Mouse (Mus musculus): ENCODE measurements at regions not wholly inside any gene's neighbourhood (a gene's known extent, or its start where the extent isn't known, plus 50 kb on each side); places are given as distances from the start of the nearest gene placed in this dataset.

DNA sequence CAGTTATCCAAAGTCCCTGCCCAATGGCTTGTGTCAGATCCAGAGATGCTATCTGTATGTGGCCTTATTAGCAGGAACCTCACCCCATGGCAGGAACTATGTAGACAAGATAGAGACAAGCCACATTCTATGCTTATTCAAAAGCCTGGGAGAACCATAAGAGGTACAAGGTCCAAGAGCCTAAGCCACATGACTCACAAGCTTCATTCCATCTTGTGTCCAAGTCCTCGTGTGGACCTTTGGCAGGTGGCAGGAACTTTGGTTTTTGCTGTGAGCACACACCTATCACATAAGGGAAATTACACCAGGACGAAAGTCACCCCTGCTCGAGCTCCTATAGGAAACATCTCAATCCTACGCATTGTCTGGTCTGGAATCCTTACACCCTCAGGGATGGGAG lies 122.9 kb downstream of the Dll1 start:
- ATAC-seq (ENCODE audit: low read depth), result no peak
- WGBS, result 92% methylated on average over 4 of the region's 4 CpGs

DNA sequence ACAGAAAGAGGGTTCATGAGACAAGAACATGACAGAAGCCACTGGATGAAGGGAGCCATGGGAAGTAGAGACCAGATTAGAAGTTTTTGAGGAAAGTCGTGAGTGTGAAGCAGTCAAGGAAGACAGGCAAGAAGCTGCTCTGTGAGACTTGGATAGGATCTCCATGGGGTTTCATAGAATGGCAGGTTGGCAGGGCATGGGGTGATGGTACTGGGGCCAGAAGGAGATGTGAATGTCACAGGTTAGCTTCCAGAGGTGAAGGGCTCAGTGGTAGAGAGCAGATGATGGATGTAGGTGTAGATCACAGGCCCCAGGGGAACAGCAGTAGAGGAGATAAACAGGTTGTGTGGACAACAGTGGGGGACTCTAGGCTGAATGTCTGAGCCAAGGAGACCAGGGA lies 123.4 kb downstream of the Dll1 start:
- no peak overlapping the region for H3K4me3 ChIP-seq (ENCODE audit: low read depth, low read length)
- 90% methylated on average over 1 of the region's 1 CpGs for WGBS
- H3K27me3 ChIP-seq (replicated peaks; ENCODE audit: control insufficient read depth, insufficient read depth, low read length), result no peaks in the 10 kb centered on the region
- ATAC-seq (ENCODE audit: low read depth) (no peak), DNase-seq (ENCODE audit: low spot score) (no peak)
- H3K9me3 ChIP-seq (ENCODE audit: control insufficient read depth, low read length), result no peaks in the 10 kb centered on the region
- no peak overlapping the region for H3K9ac ChIP-seq (ENCODE audit: low read depth, low read length)
- no peak overlapping the region for H3K4me2 ChIP-seq (ENCODE audit: low read depth, low read length)
- no peaks in the 10 kb centered on the region for H3K4me1 ChIP-seq (ENCODE audit: control insufficient read depth, insufficient read depth, low read length)
- H3K27ac ChIP-seq (replicated peaks; ENCODE audit: low read depth, low read length), result no peak overlapping the region
- no peaks in the 10 kb centered on the region for H3K36me3 ChIP-seq (ENCODE audit: control insufficient read depth, insufficient read depth, low read length)

More for the DNA sequence above, 122.9 kb downstream of the Dll1 start:
- no peak overlapping the region for H3K9ac ChIP-seq (ENCODE audit: low read depth, low read length)
- H3K27ac ChIP-seq (replicated peaks; ENCODE audit: low read depth, low read length), result no peak overlapping the region
- DNase-seq (ENCODE audit: low spot score), result no peak
- no peaks in the 10 kb centered on the region for H3K4me1 ChIP-seq (ENCODE audit: control insufficient read depth, insufficient read depth, low read length)
- H3K4me2 ChIP-seq (ENCODE audit: low read depth, low read length), result no peak overlapping the region
- no peaks in the 10 kb centered on the region for H3K27me3 ChIP-seq (replicated peaks; ENCODE audit: control insufficient read depth, insufficient read depth, low read length)
- no peaks in the 10 kb centered on the region for H3K36me3 ChIP-seq (ENCODE audit: control insufficient read depth, insufficient read depth, low read length)
- no peak overlapping the region for H3K4me3 ChIP-seq (ENCODE audit: low read depth, low read length)
- no peaks in the 10 kb centered on the region for H3K9me3 ChIP-seq (ENCODE audit: control insufficient read depth, low read length)

DNA sequence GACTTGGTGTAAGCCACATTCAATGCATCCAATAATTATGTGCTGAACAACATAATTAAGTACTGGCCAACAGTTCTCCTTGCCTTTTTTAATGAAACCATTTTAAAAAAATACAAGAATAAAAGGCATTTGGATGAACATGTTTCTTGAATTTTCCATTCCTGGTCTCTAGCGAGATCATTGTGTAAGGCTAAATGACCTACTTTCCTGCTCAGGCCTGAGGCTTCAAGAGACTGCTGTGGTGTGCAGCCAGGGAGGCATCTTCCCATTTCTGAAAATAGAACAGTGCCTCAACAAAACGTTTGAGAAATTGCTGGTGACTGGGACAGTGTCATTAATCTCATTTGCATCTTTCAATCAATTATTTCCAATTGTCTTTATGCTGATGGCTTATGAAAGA lies 124.5 kb downstream of the Dll1 start:
- DNase-seq (ENCODE audit: low spot score) (no peak), ATAC-seq (ENCODE audit: low read depth) (no peak)
- Histone ChIP-seq H3K27ac (replicated peaks; ENCODE audit: low read depth, low read length) (no peak overlapping the region), H3K4me3 (ENCODE audit: low read depth, low read length) (no peak overlapping the region), H3K27me3 (replicated peaks; ENCODE audit: control insufficient read depth, insufficient read depth, low read length) (no peaks in the 10 kb centered on the region), H3K4me2 (ENCODE audit: low read depth, low read length) (no peak overlapping the region), H3K36me3 (ENCODE audit: control insufficient read depth, insufficient read depth, low read length) (no peaks in the 10 kb centered on the region), H3K9ac (ENCODE audit: low read depth, low read length) (no peak overlapping the region), H3K4me1 (ENCODE audit: control insufficient read depth, insufficient read depth, low read length) (no peaks in the 10 kb centered on the region), H3K9me3 (ENCODE audit: control insufficient read depth, low read length) (no peaks in the 10 kb centered on the region)
- 54% methylated on average over 2 of the region's 2 CpGs for WGBS

DNA sequence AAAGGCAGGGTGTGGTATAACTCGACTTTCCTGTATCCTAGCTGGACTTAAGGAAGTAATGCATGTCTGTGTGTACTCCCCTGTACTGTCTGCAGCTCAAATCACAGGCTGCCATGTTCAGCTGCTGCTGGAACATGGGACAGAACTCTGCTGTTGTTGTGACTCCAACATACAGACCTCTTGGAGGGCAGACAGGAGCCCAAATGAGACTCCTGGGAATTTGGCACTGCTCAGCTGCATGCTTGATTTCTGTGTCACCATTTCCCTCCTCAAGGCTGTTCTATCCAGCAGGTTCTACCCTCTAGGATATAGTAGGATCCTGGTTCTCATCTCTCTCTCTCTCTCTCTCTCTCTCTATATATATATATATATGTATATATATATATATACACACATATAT lies 125.0 kb downstream of the Dll1 start:
- WGBS, result 53% methylated on average over 1 of the region's 1 CpGs
- H3K4me3 ChIP-seq (ENCODE audit: low read depth, low read length), result no peak overlapping the region
- no peaks in the 10 kb centered on the region for H3K4me1 ChIP-seq (ENCODE audit: control insufficient read depth, insufficient read depth, low read length)
- ATAC-seq (ENCODE audit: low read depth) (no peak), DNase-seq (ENCODE audit: low spot score) (no peak)
- H3K4me2 ChIP-seq (ENCODE audit: low read depth, low read length), result no peak overlapping the region
- H3K27ac ChIP-seq (replicated peaks; ENCODE audit: low read depth, low read length), result no peak overlapping the region
- no peaks in the 10 kb centered on the region for H3K9me3 ChIP-seq (ENCODE audit: control insufficient read depth, low read length)
- no peaks in the 10 kb centered on the region for H3K36me3 ChIP-seq (ENCODE audit: control insufficient read depth, insufficient read depth, low read length)
- H3K9ac ChIP-seq (ENCODE audit: low read depth, low read length), result no peak overlapping the region
- H3K27me3 ChIP-seq (replicated peaks; ENCODE audit: control insufficient read depth, insufficient read depth, low read length), result no peaks in the 10 kb centered on the region

DNA sequence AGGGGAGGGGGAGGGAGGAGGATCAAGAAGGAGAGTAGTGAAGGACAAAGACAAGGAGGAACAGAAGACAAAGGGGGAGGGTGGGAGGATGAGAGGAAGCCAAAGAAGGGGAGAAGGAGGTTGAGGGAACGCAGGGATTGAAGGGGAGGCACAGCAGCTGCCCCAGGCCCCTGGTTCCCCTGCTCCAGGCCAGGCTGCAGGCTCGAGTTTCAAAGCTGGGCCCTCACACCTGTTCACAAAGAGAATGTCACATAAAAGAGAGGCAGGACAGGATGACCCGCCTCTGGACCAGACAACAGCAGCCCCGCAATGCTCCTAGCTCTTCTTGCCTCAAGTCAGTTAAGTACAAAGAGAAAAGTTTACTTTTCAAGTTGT lies 128.3 kb downstream of the Dll1 start:
- Histone ChIP-seq H3K4me3 (ENCODE audit: low read depth, low read length) (no peak overlapping the region), H3K27ac (replicated peaks; ENCODE audit: low read depth, low read length) (no peak overlapping the region), H3K4me1 (ENCODE audit: control insufficient read depth, insufficient read depth, low read length) (no peaks in the 10 kb centered on the region), H3K4me2 (ENCODE audit: low read depth, low read length) (no peak overlapping the region), H3K9me3 (ENCODE audit: control insufficient read depth, low read length) (no peaks in the 10 kb centered on the region), H3K27me3 (replicated peaks; ENCODE audit: control insufficient read depth, insufficient read depth, low read length) (no peaks in the 10 kb centered on the region), H3K9ac (ENCODE audit: low read depth, low read length) (0 out of 2 replicates have a peak overlapping the region, but pooled peaks have one; percentile 34), H3K36me3 (ENCODE audit: control insufficient read depth, insufficient read depth, low read length) (no peaks in the 10 kb centered on the region)
- 29% methylated on average over 4 of the region's 4 CpGs for WGBS
- peak; percentile 51 for DNase-seq (ENCODE audit: low spot score)
- peak; percentile 59 for ATAC-seq (ENCODE audit: low read depth)

DNA sequence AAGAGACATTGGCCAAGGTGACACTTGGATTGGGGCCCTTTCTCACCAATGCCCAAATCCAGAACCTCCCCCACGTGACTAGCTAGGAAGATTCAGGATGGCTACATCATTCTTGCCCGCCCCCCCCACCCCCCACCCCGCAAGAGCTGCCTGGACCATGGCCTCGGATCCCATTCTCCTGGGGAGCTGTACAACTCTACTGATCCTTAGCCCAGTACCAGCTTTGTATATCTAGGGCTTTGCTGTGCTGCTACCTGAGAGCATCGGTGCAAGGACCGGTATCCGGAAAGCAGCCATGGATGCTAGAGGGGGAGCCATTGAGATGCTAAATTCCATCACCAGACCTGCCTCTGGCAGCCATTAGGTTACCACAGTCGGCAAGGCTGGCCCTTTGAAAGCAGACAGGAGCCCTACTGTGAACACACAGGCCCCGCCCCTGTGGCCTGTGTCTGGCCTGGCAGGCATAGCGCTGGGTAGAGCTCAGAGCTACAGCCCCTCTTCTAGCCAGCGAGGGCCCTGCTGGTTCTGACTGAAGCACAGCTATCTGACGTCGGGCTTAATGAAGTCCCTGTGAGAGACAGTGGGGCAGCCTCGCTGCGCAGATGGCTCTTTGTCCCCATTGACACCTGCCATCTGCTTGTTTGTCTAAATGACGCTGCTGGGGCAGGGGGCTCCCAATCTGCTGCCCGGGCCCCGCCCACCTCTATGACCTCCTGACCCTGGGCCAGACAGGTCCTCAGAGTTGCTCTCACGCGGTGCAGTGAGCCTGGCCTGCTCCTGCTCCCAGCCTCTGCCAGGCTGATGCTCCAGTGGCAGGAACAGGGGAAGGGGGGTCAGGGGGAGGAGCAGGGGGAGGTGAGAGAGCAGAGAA lies 128.9 kb downstream of the Dll1 start:
- H3K9ac ChIP-seq (ENCODE audit: low read depth, low read length), result 0 out of 2 replicates have a peak overlapping the region, but pooled peaks have one; percentile 34
- peak; percentile 92 for ATAC-seq (ENCODE audit: low read depth)
- H3K27ac ChIP-seq (replicated peaks; ENCODE audit: low read depth, low read length), result no peak overlapping the region
- H3K4me1 ChIP-seq (ENCODE audit: control insufficient read depth, insufficient read depth, low read length), result no peaks in the 10 kb centered on the region
- peak overlapping the region; percentile 11; the same call in 1 of the 2 replicates for H3K4me2 ChIP-seq (ENCODE audit: low read depth, low read length)
- DNase-seq (ENCODE audit: low spot score), result peak; percentile 78
- H3K27me3 ChIP-seq (replicated peaks; ENCODE audit: control insufficient read depth, insufficient read depth, low read length), result no peaks in the 10 kb centered on the region
- no peaks in the 10 kb centered on the region for H3K9me3 ChIP-seq (ENCODE audit: control insufficient read depth, low read length)
- 7% methylated on average over 18 of the region's 20 CpGs for WGBS
- H3K36me3 ChIP-seq (ENCODE audit: control insufficient read depth, insufficient read depth, low read length), result no peaks in the 10 kb centered on the region
- H3K4me3 ChIP-seq (ENCODE audit: low read depth, low read length), result no peak overlapping the region

DNA sequence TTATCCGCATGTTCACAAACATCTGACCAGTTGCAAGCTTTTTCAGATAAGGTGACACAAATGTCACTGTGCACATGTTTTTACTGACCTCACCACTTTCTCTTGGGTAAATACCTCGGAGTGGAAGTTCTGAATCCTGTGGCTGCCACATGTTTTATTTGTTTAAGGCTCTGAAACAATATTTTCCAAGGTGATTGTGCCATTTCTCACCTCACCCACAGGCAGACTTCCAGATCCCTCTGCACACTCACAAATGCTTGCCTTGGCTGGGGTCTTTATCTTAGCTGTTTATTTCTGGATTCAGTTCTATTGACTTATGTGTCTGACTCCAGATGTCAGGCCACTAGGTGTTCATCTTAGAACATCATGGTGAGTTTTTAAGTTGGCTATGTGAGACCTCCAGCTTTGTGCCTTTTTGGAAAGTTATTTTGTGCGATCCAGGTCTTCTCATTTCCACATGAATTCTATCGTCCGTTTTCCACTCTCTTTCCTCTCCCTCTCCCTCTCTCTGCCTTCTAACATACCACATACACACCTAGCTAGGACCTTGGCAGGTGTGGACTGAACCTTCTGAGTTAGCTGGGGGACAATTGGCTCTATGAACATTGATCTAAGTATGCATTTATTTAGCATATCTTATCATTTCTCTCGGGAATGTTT lies 133.6 kb downstream of the Dll1 start:
- no peak overlapping the region for H3K27ac ChIP-seq (replicated peaks; ENCODE audit: low read depth, low read length)
- no peak overlapping the region for H3K4me3 ChIP-seq (ENCODE audit: low read depth, low read length)
- H3K4me1 ChIP-seq (ENCODE audit: control insufficient read depth, insufficient read depth, low read length), result no peaks in the 10 kb centered on the region
- H3K36me3 ChIP-seq (ENCODE audit: control insufficient read depth, insufficient read depth, low read length), result no peaks in the 10 kb centered on the region
- no peaks in the 10 kb centered on the region for H3K27me3 ChIP-seq (replicated peaks; ENCODE audit: control insufficient read depth, insufficient read depth, low read length)
- no peaks in the 10 kb centered on the region for H3K9me3 ChIP-seq (ENCODE audit: control insufficient read depth, low read length)
- ATAC-seq (ENCODE audit: low read depth), result no peak
- DNase-seq (ENCODE audit: low spot score), result no peak
- H3K9ac ChIP-seq (ENCODE audit: low read depth, low read length), result no peak overlapping the region
- H3K4me2 ChIP-seq (ENCODE audit: low read depth, low read length), result no peak overlapping the region
- WGBS, result 76% methylated on average over 6 of the region's 6 CpGs

DNA sequence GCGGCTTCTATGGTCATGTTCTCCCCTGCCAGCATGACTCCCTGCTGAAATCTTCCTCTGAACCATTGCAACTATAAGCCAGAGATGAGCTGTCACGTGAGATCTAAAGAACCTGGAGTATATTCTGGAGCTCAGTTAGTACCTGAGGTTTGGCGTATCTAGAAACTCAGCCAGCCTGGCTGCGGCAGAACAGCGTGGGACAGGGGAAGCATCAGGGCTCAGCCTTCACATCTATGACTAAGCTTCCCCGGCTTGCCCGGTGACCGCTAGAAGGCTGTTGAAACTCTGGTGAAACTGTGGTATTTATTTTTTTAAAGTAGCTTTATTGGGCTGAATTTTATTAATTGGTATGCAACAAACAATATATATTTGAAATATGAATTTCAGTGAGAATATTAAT lies 134.3 kb downstream of the Dll1 start:
- WGBS, result 80% methylated on average over 8 of the region's 8 CpGs

More for the DNA sequence above, 134.3 kb downstream of the Dll1 start:
- Histone ChIP-seq H3K9ac (ENCODE audit: low read depth, low read length) (no peak overlapping the region), H3K4me2 (ENCODE audit: low read depth, low read length) (no peak overlapping the region), H3K4me3 (ENCODE audit: low read depth, low read length) (no peak overlapping the region), H3K9me3 (ENCODE audit: control insufficient read depth, low read length) (no peaks in the 10 kb centered on the region), H3K36me3 (ENCODE audit: control insufficient read depth, insufficient read depth, low read length) (no peaks in the 10 kb centered on the region), H3K27ac (replicated peaks; ENCODE audit: low read depth, low read length) (no peak overlapping the region), H3K4me1 (ENCODE audit: control insufficient read depth, insufficient read depth, low read length) (no peaks in the 10 kb centered on the region), H3K27me3 (replicated peaks; ENCODE audit: control insufficient read depth, insufficient read depth, low read length) (no peaks in the 10 kb centered on the region)
- no peak for ATAC-seq (ENCODE audit: low read depth)
- no peak for DNase-seq (ENCODE audit: low spot score)

Measured in embryonic facial prominence, embryonic 14.5 days (tissue).